Mouse (Mus musculus) midbrain, postnatal 0 days (tissue): ENCODE results near the gene Rbms2. TPM values are rescaled to one million over a fixed set of nuclear protein-coding genes. Genes with fewer than 3 reads are reported as not detected.

ENCODE experiments used
- ATAC-seq: fragments of 200-750 bp; cut with Nextera tagmentation; 2 replicates; pipeline ENCODE4 v1.8.0; 2017; ENCODE audit warnings: moderate number of reproducible peaks, mild to moderate bottlenecking, moderate TSS enrichment, moderate library complexity; ENCODE audit not compliant: low FRiP score
- DNase-seq: peaks from one replicate; pipeline ENCODE4 v3.0.0-alpha.2; 2015; ENCODE audit warnings: low spot score
- H3K27ac ChIP-seq: fragments of 300-500 bp; sonication (generic); 2 replicates; pipeline ENCODE4 v1.5.1; 2014; ENCODE audit warnings: low read depth, mild to moderate bottlenecking, low read length, mixed read lengths
- H3K27me3 ChIP-seq: fragments of 300-500 bp; sonication (generic); 2 replicates; pipeline ENCODE4 v1.6.1; 2014; ENCODE audit warnings: low read length, control low read depth, mixed read lengths; ENCODE audit not compliant: insufficient read depth
- H3K36me3 ChIP-seq: fragments of 300-500 bp; sonication (generic); 2 replicates; pipeline ENCODE4 v1.6.1; 2014; ENCODE audit warnings: low read length, control low read depth, mixed read lengths; ENCODE audit not compliant: insufficient read depth
- H3K4me1 ChIP-seq: fragments of 300-500 bp; sonication (generic); 2 replicates; pipeline ENCODE4 v1.6.1; 2014; ENCODE audit warnings: mild to moderate bottlenecking, control low read depth, antibody characterized with exemption, low read length, mixed read lengths; ENCODE audit not compliant: insufficient read depth
- H3K4me2 ChIP-seq: fragments of 300-500 bp; sonication (generic); 2 replicates; pipeline ENCODE4 v1.6.1; 2014; ENCODE audit warnings: low read depth, mild to moderate bottlenecking, low read length, mixed read lengths; ENCODE audit not compliant: poor library complexity, severe bottlenecking
- H3K4me3 ChIP-seq: fragments of 300-500 bp; sonication (generic); 2 replicates; pipeline ENCODE4 v1.5.1; 2014; ENCODE audit warnings: low read depth, mild to moderate bottlenecking, low read length, moderate library complexity
- H3K9ac ChIP-seq: fragments of 300-500 bp; sonication (generic); replicated peaks from 2 replicates; pipeline ENCODE4 v1.6.1; 2014; ENCODE audit warnings: mild to moderate bottlenecking, low read length, moderate library complexity, mixed read lengths; ENCODE audit not compliant: poor library complexity, severe bottlenecking
- H3K9me3 ChIP-seq: fragments of 300-500 bp; sonication (generic); 2 replicates; pipeline ENCODE4 v1.6.1; 2016; ENCODE audit warnings: low read length, control low read depth
- CTCF ChIP-seq: IDR thresholded peaks from 2 replicates; pipeline ENCODE4 v1.5.1; 2016; ENCODE audit warnings: antibody characterized with exemption, mild to moderate bottlenecking
- WGBS: fragments of 180-500 bp; shearing (Covaris S2); extraction: QIAGEN DNeasy Blood & Tissue Kit; methylation state at CpG from one replicate; pipeline ENCODE4 v1.1.7; 2014; 5-methylcytosine and 5-hydroxymethylcytosine counted together
- microRNA counts: library from miRNA; unstranded; fragments of <30 nt; microRNA quantifications from one replicate; lab custom pipeline; 2015
- microRNA-seq: library from miRNA; unstranded; fragments of <30 nt; microRNA quantifications from one replicate; pipeline ENCODE4, GENCODE M21; 2016; ENCODE audit warnings: borderline number of aligned reads
- polyA plus RNA-seq: library from polyadenylated mRNA; unstranded; fragments of >200 nt; fragmentation: Nextera tagmentation; extraction: Ambion mirVana; gene quantifications from 2 replicates; pipeline ENCODE4 v1.2.1, GENCODE M21; 2015
- total RNA-seq: library from RNA; depleted of rRNA; stranded (reverse); fragments of >200 nt; gene quantifications from 2 replicates; pipeline ENCODE4 v1.2.3, GENCODE M21; 2014; rRNA removed

Gene Rbms2
- total and polyA plus RNA-seq, 2 experiments from 2014 or later: 5.2 to 11.1 TPM

GRCm38 (mm10) chr10:128082880-128083421, 97.1 kb downstream of the Rbms2 start, which contains the start of gene Atp5b:
TSS of gene Atp5b (plus strand) at chr10:128083273.
- H3K4me3 ChIP-seq: peak within 1 kb of the TSS; percentile 93
- peak; percentile 100 for DNase-seq
- H3K9me3 ChIP-seq: no peaks in the 10 kb centered on the region
- WGBS: under 1% methylated on average over 31 of the region's 34 CpGs
- peak within 1 kb of the TSS; percentile 95 for H3K27ac ChIP-seq
- H3K9ac ChIP-seq: peak within 1 kb of the TSS; percentile 98
- H3K27me3 ChIP-seq: no peaks in the 10 kb centered on the region
- H3K4me1 ChIP-seq: peaks cover 10% of the 10 kb centered on the region; the same call in 1 of the 2 replicates
- H3K4me2 ChIP-seq: peak within 1 kb of the TSS; percentile 88
- peak; percentile 98 for ATAC-seq
- peaks cover 23% of the 10 kb centered on the region for H3K36me3 ChIP-seq
- no peak for TF ChIP-seq CTCF

GRCm38 (mm10) chr10:128082477-128082808, 97.7 kb downstream of the Rbms2 start:
- 15% methylated on average over 9 of the region's 9 CpGs for WGBS

GRCm38 (mm10) chr10:128081807-128082476, 98.2 kb downstream of the Rbms2 start:
- TF ChIP-seq CTCF: no peak
- WGBS: 61% methylated on average over 6 of the region's 6 CpGs
- no peak overlapping the region for H3K9ac ChIP-seq
- H3K4me1 ChIP-seq: peaks cover 10% of the 10 kb centered on the region; the same call in 1 of the 2 replicates
- DNase-seq (no peak), ATAC-seq (no peak)
- H3K4me3 ChIP-seq: peak overlapping the region; percentile 93
- no peaks in the 10 kb centered on the region for H3K9me3 ChIP-seq
- H3K4me2 ChIP-seq: peak overlapping the region; percentile 53
- no peaks in the 10 kb centered on the region for H3K27me3 ChIP-seq
- peaks cover 24% of the 10 kb centered on the region for H3K36me3 ChIP-seq
- peak overlapping the region; percentile 73 for H3K27ac ChIP-seq

More at GRCm38 (mm10) chr10:128082477-128082808, 97.7 kb downstream of the Rbms2 start:
- Histone ChIP-seq H3K9ac (peak overlapping the region; percentile 57), H3K36me3 (peaks cover 19% of the 10 kb centered on the region), H3K27ac (peak overlapping the region; percentile 73), H3K9me3 (no peaks in the 10 kb centered on the region), H3K4me1 (peaks cover 10% of the 10 kb centered on the region; the same call in 1 of the 2 replicates), H3K4me2 (peak overlapping the region; percentile 53), H3K4me3 (peak overlapping the region; percentile 93), H3K27me3 (no peaks in the 10 kb centered on the region)
- ATAC-seq (no peak), DNase-seq (no peak)
- no peak for TF ChIP-seq CTCF

MicroRNA genes within 50 kb of the gene (microRNA counts, 519-probe panel; counts per million panel counts)
- 528 counts per million, percentile 58 among the panel's probes with 10 or more counts for microRNA mmu-miR-677 (lab: Ali Mortazavi, UCI)

Small RNAs within 50 kb of the gene (microRNA-seq; reads per million reads assigned to microRNA genes)
- 31.8 reads per million, percentile 33 among the genes with 10 or more reads in this experiment for gene Mir677

Other genes starting within 250 kb of the Rbms2 start
- gene Hsd17b6, start 172.7 kb downstream of the Rbms2 start, total RNA-seq: not detected in 2 replicates
- not detected in 2 replicates for gene Hsd17b6, start 172.7 kb downstream of the Rbms2 start, polyA plus RNA-seq
- 19.8 and 30.1 TPM in 2 replicates for gene Prim1, start 165.1 kb downstream of the Rbms2 start, total RNA-seq
- gene Prim1, start 165.1 kb downstream of the Rbms2 start, polyA plus RNA-seq: 33.5 and 33.6 TPM in 2 replicates
- 415 and 452 TPM in 2 replicates for gene Naca, start 144.7 kb downstream of the Rbms2 start, total RNA-seq
- gene Naca, start 144.7 kb downstream of the Rbms2 start, polyA plus RNA-seq: 443 and 454 TPM in 2 replicates
- 109 and 117 TPM in 2 replicates for gene Ptges3, start 121.3 kb downstream of the Rbms2 start, total RNA-seq
- gene Ptges3, start 121.3 kb downstream of the Rbms2 start, polyA plus RNA-seq: 390 and 433 TPM in 2 replicates
- gene Atp5b, start 97.0 kb downstream of the Rbms2 start, total RNA-seq: 4,011 and 6,126 TPM in 2 replicates
- 2,103 and 2,155 TPM in 2 replicates for gene Atp5b, start 97.0 kb downstream of the Rbms2 start, polyA plus RNA-seq
- 14.0 and 17.3 TPM in 2 replicates for gene Baz2a, start 88.7 kb downstream of the Rbms2 start, total RNA-seq
- gene Baz2a, start 88.7 kb downstream of the Rbms2 start, polyA plus RNA-seq: 8.0 and 9.3 TPM in 2 replicates
- 2.5 and 4.4 TPM in 2 replicates for gene Gls2, start 14.2 kb upstream of the Rbms2 start, total RNA-seq
- 1.2 and 2.5 TPM in 2 replicates for gene Gls2, start 14.2 kb upstream of the Rbms2 start, polyA plus RNA-seq
- gene Spryd4, start 31.5 kb upstream of the Rbms2 start, total RNA-seq: 17.1 and 29.5 TPM in 2 replicates
- gene Spryd4, start 31.5 kb upstream of the Rbms2 start, polyA plus RNA-seq: 21.4 and 23.0 TPM in 2 replicates
- 0.22 TPM in 1 of 2 replicates, not detected in the other for gene Mip, start 45.5 kb upstream of the Rbms2 start, total RNA-seq
- 0.13 TPM in 1 of 2 replicates, not detected in the other for gene Mip, start 45.5 kb upstream of the Rbms2 start, polyA plus RNA-seq
- 11.0 and 14.6 TPM in 2 replicates for gene Timeless, start 51.8 kb upstream of the Rbms2 start, total RNA-seq
- 7.7 and 8.1 TPM in 2 replicates for gene Timeless, start 51.8 kb upstream of the Rbms2 start, polyA plus RNA-seq
- not detected in 2 replicates for gene Apon, start 73.8 kb upstream of the Rbms2 start, total RNA-seq
- gene Apon, start 73.8 kb upstream of the Rbms2 start, polyA plus RNA-seq: not detected in 2 replicates
- gene Apof, start 88.4 kb upstream of the Rbms2 start, total RNA-seq: 0.42 TPM in 1 of 2 replicates, not detected in the other
- 0.20 and 0.83 TPM in 2 replicates for gene Apof, start 88.4 kb upstream of the Rbms2 start, polyA plus RNA-seq
- 8.7 and 9.8 TPM in 2 replicates for gene Stat2, start 90.3 kb upstream of the Rbms2 start, total RNA-seq
- gene Stat2, start 90.3 kb upstream of the Rbms2 start, polyA plus RNA-seq: 10.5 and 12.9 TPM in 2 replicates
- gene Il23a, start 118.5 kb upstream of the Rbms2 start, total RNA-seq: not detected in 2 replicates
- 0.12 TPM in 1 of 2 replicates, not detected in the other for gene Il23a, start 118.5 kb upstream of the Rbms2 start, polyA plus RNA-seq
- 18.3 and 19.0 TPM in 2 replicates for gene Pan2, start 123.0 kb upstream of the Rbms2 start, total RNA-seq
- 12.5 and 13.4 TPM in 2 replicates for gene Pan2, start 123.0 kb upstream of the Rbms2 start, polyA plus RNA-seq
- 40.3 and 49.4 TPM in 2 replicates for gene Cnpy2, start 142.2 kb upstream of the Rbms2 start, total RNA-seq
- 164 and 176 TPM in 2 replicates for gene Cnpy2, start 142.2 kb upstream of the Rbms2 start, polyA plus RNA-seq
- gene Cs, start 157.4 kb upstream of the Rbms2 start, total RNA-seq: 279 and 309 TPM in 2 replicates
- 255 and 271 TPM in 2 replicates for gene Cs, start 157.4 kb upstream of the Rbms2 start, polyA plus RNA-seq
- 42.8 and 53.2 TPM in 2 replicates for gene Coq10a, start 188.7 kb upstream of the Rbms2 start, total RNA-seq
- gene Coq10a, start 188.7 kb upstream of the Rbms2 start, polyA plus RNA-seq: 51.7 and 56.4 TPM in 2 replicates
- 43.6 and 49.1 TPM in 2 replicates for gene Ankrd52, start 196.8 kb upstream of the Rbms2 start, total RNA-seq
- 7.8 and 9.9 TPM in 2 replicates for gene Ankrd52, start 196.8 kb upstream of the Rbms2 start, polyA plus RNA-seq
- 0.16 and 0.61 TPM in 2 replicates for gene Slc39a5, start 220.9 kb upstream of the Rbms2 start, total RNA-seq
- gene Slc39a5, start 220.9 kb upstream of the Rbms2 start, polyA plus RNA-seq: 0.16 and 0.27 TPM in 2 replicates
- 63.1 and 82.0 TPM in 2 replicates for gene Nabp2, start 231.2 kb upstream of the Rbms2 start, total RNA-seq
- gene Nabp2, start 231.2 kb upstream of the Rbms2 start, polyA plus RNA-seq: 145 and 157 TPM in 2 replicates
- gene Rnf41, start 231.4 kb upstream of the Rbms2 start, total RNA-seq: 94.3 and 103 TPM in 2 replicates
- gene Rnf41, start 231.4 kb upstream of the Rbms2 start, polyA plus RNA-seq: 91.6 and 93.8 TPM in 2 replicates